Mouse (Mus musculus) intestine, embryonic 14.5 days (tissue): ENCODE measurements around the gene Grb14. TPM values are rescaled to one million over a fixed set of nuclear protein-coding genes. Genes with fewer than 3 reads are reported as not detected.

Experiments
- ATAC-seq: fragments of 200-750 bp; cut with Nextera tagmentation; replicated peaks from 2 replicates; pipeline ENCODE4 v1.8.0; 2017; ENCODE audit warnings: low read depth, moderate number of reproducible peaks, moderate TSS enrichment, moderate library complexity; ENCODE audit not compliant: low FRiP score, low TSS enrichment
- DNase-seq: peaks from one replicate; pipeline ENCODE4 v3.0.0-alpha.2; 2018; ENCODE audit warnings: low spot score
- H3K27ac ChIP-seq: fragments of 300-500 bp; sonication (generic); 2 replicates; pipeline ENCODE4 v1.5.1; 2014; ENCODE audit warnings: low read depth, mild to moderate bottlenecking, control low read depth
- H3K27me3 ChIP-seq: fragments of 300-500 bp; sonication (generic); replicated peaks from 2 replicates; pipeline ENCODE4 v1.6.1; 2014; ENCODE audit warnings: low read length, control low read depth; ENCODE audit not compliant: control insufficient read depth, insufficient read depth
- H3K36me3 ChIP-seq: fragments of 300-500 bp; sonication (generic); 2 replicates; pipeline ENCODE4 v1.6.1; 2014; ENCODE audit warnings: low read length, control low read depth; ENCODE audit not compliant: control insufficient read depth, insufficient read depth
- H3K4me1 ChIP-seq: fragments of 300-500 bp; sonication (generic); replicated peaks from 2 replicates; pipeline ENCODE4 v1.6.1; 2014; ENCODE audit warnings: low read length, control low read depth, mixed read lengths; ENCODE audit not compliant: control insufficient read depth, insufficient read depth
- H3K4me2 ChIP-seq: fragments of 300-500 bp; sonication (generic); 2 replicates; pipeline ENCODE4 v1.6.1; 2014; ENCODE audit warnings: low read length
- H3K4me3 ChIP-seq: fragments of 300-500 bp; sonication (generic); 2 replicates; pipeline ENCODE4 v1.5.1; 2014; ENCODE audit warnings: low read depth, low read length, control low read depth, mixed read lengths
- H3K9ac ChIP-seq: fragments of 300-500 bp; sonication (generic); 2 replicates; pipeline ENCODE4 v1.6.1; 2014; ENCODE audit warnings: mild to moderate bottlenecking, low read length
- H3K9me3 ChIP-seq: fragments of 300-500 bp; sonication (generic); 2 replicates; pipeline ENCODE4 v1.6.1; 2016; ENCODE audit warnings: low read length, control low read depth; ENCODE audit not compliant: control insufficient read depth
- WGBS: fragments of 180-500 bp; shearing (Covaris S2); extraction: QIAGEN DNeasy Blood & Tissue Kit; methylation state at CpG from one replicate; pipeline ENCODE4 v1.1.7; 2014; 5-methylcytosine and 5-hydroxymethylcytosine counted together
- polyA plus RNA-seq: library from polyadenylated mRNA; unstranded; fragments of >200 nt; fragmentation: Nextera tagmentation; extraction: Ambion mirVana; gene quantifications from 2 replicates; pipeline ENCODE4 v1.2.1, GENCODE M21; 2014

Gene Grb14
- polyA plus RNA-seq, 1 experiment from 2014 or later: 18.0 TPM

DNA sequence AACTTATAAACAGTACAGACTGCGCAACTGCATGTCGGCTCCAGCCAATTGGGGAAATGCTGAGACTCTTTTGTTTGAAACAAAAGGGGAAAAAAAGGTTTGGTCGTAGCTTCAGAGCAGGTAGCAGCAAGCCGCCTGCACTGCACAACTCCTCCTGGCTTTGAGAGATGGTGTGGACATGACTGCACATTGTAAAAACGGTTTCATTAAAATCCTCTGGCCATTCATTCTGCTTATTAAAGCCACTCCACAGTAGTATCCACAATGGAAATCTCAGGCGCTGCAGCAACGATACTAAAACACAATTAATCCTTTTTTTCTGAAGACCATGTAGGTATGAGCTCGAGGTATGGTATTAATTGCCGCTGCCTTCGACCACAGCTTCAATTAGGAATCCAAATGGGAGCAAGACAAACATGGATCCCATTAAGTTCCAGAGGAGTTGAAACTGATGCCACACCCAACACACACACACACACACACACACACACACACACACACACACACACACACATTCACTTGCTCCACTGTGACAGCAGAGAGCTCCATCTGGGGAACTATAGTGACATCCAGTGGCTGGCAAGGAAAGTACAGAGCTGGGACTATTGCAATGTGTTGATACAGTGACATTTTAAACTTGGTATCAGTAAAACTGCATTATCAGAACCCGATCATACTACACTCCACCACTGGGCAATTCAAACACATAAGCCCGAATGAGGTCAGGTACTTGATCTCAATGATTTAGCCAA lies 76.2 kb downstream of the Grb14 start:
- Histone ChIP-seq H3K9ac (no peak overlapping the region), H3K27ac (no peak overlapping the region), H3K4me1 (no peaks in the 10 kb centered on the region), H3K27me3 (no peaks in the 10 kb centered on the region), H3K9me3 (no peaks in the 10 kb centered on the region), H3K4me2 (no peak overlapping the region), H3K36me3 (no peaks in the 10 kb centered on the region), H3K4me3 (no peak overlapping the region)
- DNase-seq (no peak), ATAC-seq (no peak)
- 86% methylated on average over 12 of the region's 12 CpGs for WGBS

DNA sequence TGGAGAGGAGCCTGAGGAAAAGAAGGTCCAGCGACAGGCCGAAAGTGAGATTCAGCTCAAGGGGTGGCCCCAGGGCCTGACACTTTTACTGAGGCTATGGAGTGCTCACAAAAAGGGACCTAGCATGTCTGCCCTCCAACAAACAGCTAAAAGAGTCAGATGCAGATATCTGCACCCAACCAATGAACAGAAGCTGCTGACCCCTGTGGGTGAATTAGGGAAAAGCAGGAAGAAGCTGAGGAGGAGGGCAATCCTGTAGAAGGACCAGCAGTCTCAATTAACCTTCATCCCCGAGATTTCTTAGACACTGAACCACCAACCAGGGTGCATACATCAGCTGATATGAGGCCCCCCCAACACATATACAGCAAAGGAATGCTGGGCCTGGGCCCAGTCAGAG lies 77.3 kb downstream of the Grb14 start:
- H3K27ac ChIP-seq: no peak overlapping the region
- 68% methylated on average over 3 of the region's 3 CpGs for WGBS
- no peak overlapping the region for H3K9ac ChIP-seq
- H3K9me3 ChIP-seq: no peaks in the 10 kb centered on the region
- H3K27me3 ChIP-seq: no peaks in the 10 kb centered on the region
- DNase-seq (no peak), ATAC-seq (no peak)
- no peaks in the 10 kb centered on the region for H3K36me3 ChIP-seq
- H3K4me1 ChIP-seq: no peaks in the 10 kb centered on the region
- H3K4me3 ChIP-seq: no peak overlapping the region
- no peak overlapping the region for H3K4me2 ChIP-seq

DNA sequence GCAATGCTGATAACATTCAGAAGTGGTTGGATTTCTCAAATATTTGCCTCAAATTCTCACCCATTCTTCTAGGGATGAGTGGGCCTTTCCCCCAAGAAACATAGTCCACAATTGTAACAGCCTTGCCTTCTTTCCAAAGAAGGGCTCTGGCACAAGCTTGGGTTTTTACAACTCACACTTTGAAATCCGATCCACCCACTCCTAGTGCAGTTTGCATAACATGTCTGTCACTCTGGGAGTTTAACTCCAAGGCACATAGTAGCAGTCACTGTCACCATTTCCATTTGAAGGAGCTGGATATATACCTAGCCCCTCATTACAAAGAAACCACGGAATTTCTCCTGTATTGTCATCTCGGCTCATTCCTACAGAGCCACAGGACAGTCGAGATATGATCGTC lies 103.9 kb downstream of the Grb14 start:
- H3K27me3 ChIP-seq: no peaks in the 10 kb centered on the region
- H3K9ac ChIP-seq: no peak overlapping the region
- 56% methylated on average over 5 of the region's 5 CpGs for WGBS
- H3K4me1 ChIP-seq: 0 out of 2 replicates have a peak, but pooled peaks cover 4% of the 10 kb centered on the region
- H3K4me3 ChIP-seq: no peak overlapping the region
- H3K9me3 ChIP-seq: no peaks in the 10 kb centered on the region
- H3K27ac ChIP-seq: no peak overlapping the region
- no peak for ATAC-seq
- H3K4me2 ChIP-seq: no peak overlapping the region
- no peak for DNase-seq
- no peaks in the 10 kb centered on the region for H3K36me3 ChIP-seq

DNA sequence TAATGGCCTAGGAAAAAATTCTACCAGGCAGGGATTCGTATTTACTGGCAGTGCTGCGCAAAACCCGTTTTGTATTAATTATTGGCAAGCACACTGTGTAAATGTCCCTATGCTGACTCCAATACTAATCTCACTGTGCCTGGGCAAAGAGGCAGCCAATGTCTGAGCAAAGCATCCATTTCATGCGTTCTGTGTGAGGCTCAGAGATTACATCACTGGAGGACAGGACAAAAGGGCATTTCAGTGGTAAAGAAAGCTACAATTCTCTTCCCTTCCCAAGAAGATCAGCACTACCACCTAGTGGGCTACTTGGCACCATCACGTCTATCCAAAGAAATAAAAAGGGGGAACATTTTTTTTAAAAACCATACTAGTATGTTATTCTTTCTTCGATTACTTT lies 109.3 kb downstream of the Grb14 start:
- H3K9me3 ChIP-seq: no peaks in the 10 kb centered on the region
- H3K4me1 ChIP-seq: 0 out of 2 replicates have a peak, but pooled peaks cover 4% of the 10 kb centered on the region
- H3K4me2 ChIP-seq: no peak overlapping the region
- H3K36me3 ChIP-seq: no peaks in the 10 kb centered on the region
- 59% methylated on average over 6 of the region's 6 CpGs for WGBS
- peak; percentile 53 for DNase-seq
- no peak overlapping the region for H3K27ac ChIP-seq
- no peak for ATAC-seq
- no peak overlapping the region for H3K4me3 ChIP-seq
- H3K9ac ChIP-seq: no peak overlapping the region
- H3K27me3 ChIP-seq: no peaks in the 10 kb centered on the region

DNA sequence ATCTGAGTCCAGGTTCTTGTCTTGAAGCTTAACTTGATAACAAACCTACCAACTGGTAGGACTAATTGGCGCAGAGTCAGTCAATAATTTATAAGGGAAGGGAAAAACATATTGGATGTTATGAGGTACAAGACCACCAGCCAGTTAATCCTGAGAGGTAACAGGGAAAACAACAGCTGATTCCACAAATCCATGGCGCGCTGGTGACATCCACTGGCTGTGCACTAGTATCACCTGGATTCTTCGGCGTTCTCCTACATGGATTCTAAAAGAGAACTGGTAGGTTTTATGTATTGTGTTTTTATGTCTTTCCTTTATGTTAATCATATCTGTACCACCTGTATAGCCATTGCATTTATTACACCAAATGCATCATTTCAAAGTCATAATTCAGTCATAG lies 119.9 kb downstream of the Grb14 start:
- Histone ChIP-seq H3K4me2 (no peak overlapping the region), H3K27ac (no peak overlapping the region), H3K4me1 (no peaks in the 10 kb centered on the region), H3K9ac (no peak overlapping the region), H3K9me3 (no peaks in the 10 kb centered on the region), H3K36me3 (no peaks in the 10 kb centered on the region), H3K4me3 (no peak overlapping the region), H3K27me3 (no peaks in the 10 kb centered on the region)
- ATAC-seq (no peak), DNase-seq (no peak)
- 88% methylated on average over 5 of the region's 5 CpGs for WGBS

DNA sequence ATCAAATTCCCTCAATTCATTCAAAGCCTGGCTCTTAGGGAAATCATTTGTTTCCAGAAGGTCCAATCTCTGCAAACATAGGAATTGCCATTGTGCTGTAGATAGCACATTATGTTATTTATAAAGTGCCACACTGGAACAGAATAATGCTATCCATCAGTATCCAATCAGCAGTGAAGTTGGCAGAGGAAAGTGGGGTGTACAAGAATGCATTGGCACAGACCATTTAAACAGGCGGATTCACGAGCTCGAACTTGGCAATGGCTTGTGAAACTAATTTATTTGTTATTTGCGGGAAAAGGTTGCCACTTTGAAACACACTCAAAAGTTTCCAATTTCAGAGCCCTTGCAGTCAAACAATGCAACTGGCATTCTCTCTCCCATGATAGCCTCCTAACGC lies 126.9 kb downstream of the Grb14 start:
- WGBS: 85% methylated on average over 5 of the region's 5 CpGs

DNA sequence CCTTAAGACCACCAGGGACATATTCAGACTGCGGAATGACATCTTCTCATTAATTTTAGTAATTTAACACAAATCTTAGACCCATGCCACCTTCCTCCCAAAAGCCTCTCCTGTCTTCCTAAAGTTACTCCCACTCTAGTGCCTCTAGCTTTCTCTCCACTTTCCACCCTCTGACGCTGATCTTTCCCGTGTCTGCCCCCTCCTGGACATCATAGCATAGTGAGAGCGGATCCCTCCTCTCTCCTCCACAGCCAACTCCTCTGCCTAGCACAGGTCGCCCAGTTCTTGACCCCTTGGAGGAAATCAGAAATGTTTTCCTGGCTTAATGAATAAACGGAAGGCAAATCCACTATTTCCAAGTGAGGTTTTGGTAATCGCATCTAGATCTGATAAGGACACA lies 131.6 kb downstream of the Grb14 start:
- Histone ChIP-seq H3K27me3 (no peaks in the 10 kb centered on the region), H3K9me3 (no peaks in the 10 kb centered on the region), H3K9ac (no peak overlapping the region), H3K27ac (no peak overlapping the region), H3K4me1 (no peaks in the 10 kb centered on the region), H3K4me3 (no peak overlapping the region), H3K36me3 (no peaks in the 10 kb centered on the region), H3K4me2 (no peak overlapping the region)
- DNase-seq (no peak), ATAC-seq (no peak)
- WGBS: 49% methylated on average over 7 of the region's 7 CpGs

More for the DNA sequence above, 126.9 kb downstream of the Grb14 start:
- no peak overlapping the region for H3K27ac ChIP-seq
- H3K9ac ChIP-seq: no peak overlapping the region
- H3K27me3 ChIP-seq: no peaks in the 10 kb centered on the region
- no peak for DNase-seq
- no peak for ATAC-seq
- no peak overlapping the region for H3K4me3 ChIP-seq
- no peaks in the 10 kb centered on the region for H3K36me3 ChIP-seq
- H3K4me2 ChIP-seq: no peak overlapping the region
- H3K9me3 ChIP-seq: no peaks in the 10 kb centered on the region
- H3K4me1 ChIP-seq: no peaks in the 10 kb centered on the region

DNA sequence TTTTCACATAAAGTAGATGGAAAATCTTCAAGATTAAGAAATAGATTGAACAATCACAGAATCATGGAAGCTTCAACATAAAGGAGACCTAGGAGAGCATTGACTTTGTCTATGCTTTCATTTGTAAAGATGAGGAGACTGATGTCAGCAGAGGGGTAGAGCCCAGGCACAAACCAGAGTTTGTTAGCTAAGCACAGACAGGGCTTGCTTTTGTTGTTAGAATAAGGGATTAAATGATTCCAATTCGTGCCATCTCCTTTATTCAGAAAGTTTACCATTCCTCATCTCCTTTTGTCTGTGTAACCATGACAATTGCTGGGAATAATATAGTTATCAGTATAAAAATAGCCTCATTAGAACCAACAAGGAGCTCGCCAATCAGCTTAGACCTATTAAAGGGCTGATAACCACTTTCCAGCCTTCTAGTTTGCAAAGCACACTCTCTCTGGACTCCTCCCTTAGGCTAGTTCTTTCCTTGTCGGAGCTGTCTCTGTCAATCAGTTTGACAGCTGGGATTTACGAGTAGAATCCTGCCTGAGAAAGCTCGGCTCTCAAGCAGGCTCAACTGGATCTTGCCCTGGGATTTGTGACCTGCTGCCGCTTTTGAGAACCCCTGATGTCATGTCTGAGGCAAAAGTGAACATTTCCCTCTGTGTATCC lies 137.6 kb downstream of the Grb14 start:
- 40% methylated on average over 6 of the region's 6 CpGs for WGBS
- H3K4me2 ChIP-seq: no peak overlapping the region

DNA sequence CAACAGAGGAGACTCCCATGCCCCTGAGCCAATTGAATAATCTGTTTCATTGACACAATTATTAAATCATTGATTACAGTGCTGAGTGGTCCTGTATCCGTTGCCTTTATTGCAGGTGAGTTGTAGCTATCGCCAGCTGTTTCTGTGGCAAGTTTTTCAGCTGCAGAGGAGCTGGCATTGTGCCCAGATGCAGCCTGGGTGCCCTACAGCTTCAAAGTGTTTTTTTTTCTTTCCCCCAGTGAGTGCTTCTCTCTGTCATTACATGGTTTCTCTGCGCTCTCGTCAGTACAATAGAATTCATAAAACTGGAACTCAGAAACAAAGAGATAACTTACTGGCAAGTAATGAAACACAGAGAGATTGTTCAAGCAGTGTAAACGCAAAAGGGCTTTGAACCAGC lies 139.1 kb downstream of the Grb14 start:
- Histone ChIP-seq H3K4me1 (no peaks in the 10 kb centered on the region), H3K4me2 (no peak overlapping the region), H3K4me3 (no peak overlapping the region), H3K9ac (no peak overlapping the region), H3K36me3 (no peaks in the 10 kb centered on the region), H3K9me3 (no peaks in the 10 kb centered on the region), H3K27me3 (no peaks in the 10 kb centered on the region), H3K27ac (no peak overlapping the region)
- DNase-seq: no peak
- no peak for ATAC-seq
- WGBS: 50% methylated on average over 5 of the region's 5 CpGs

More for the DNA sequence above, 137.6 kb downstream of the Grb14 start:
- ATAC-seq (no peak), DNase-seq (no peak)
- Histone ChIP-seq H3K27ac (no peak overlapping the region), H3K9me3 (no peaks in the 10 kb centered on the region), H3K4me1 (no peaks in the 10 kb centered on the region), H3K27me3 (no peaks in the 10 kb centered on the region), H3K36me3 (no peaks in the 10 kb centered on the region), H3K9ac (no peak overlapping the region), H3K4me3 (no peak overlapping the region)
